Mouse (Mus musculus) retina, postnatal 1 day (tissue): ENCODE data around the gene Cfh.
"Not testable (repeated sequence)": the region's sequence is repeated elsewhere in the genome, so short reads cannot be mapped to it uniquely, and the experiment has no call there.

ENCODE experiments used
- DNase-seq: peaks from one replicate; pipeline ENCODE4 v3.0.0-alpha.2; 2012

The Cfh gene

GRCm38 (mm10) chr1:140183664-140184063 is at the start of gene Cfh:
Cfh (minus strand) TSS chr1:140183764.
- DNase-seq: not testable (repeated sequence)

DNA sequence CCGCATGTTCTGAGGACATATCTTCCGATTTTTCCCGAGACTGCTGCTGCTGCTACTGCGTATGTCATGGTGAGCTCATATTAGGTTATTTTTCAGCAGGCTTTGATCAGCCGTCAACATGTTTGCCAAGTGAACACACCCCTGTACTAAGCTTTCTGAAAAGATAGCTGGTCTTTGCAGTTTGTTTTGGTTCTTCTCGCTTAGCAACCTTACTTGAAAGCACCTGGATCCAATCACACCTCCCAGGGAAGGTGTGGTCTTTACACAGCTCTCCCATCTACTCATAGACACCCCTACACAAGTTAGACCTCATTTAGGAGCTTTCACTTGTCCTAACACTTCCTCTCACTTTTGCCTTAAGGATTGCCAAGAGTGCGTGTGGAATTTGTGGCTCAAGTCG is 43.1 kb upstream of the Cfh start:
- DNase-seq: no peak

DNA sequence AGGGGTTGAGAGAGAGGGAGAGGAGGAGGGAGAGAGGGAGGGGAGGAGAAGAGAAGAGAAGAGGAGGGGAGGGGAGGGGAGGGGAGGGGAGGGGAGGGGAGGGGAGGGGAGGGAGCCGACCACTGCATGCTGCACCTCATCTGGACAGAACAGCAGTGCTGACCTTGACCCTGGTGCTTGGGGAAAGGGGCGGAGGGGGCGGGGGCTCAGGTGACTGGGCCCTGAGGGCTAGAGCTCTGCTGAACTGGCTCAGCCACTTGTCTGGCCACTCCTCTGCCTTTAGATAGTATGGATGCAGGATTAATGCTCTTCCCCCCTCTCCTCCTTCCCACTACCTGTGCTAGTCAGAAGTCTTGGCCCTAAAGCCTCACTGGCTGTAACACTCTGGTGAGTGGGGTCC is 41.7 kb upstream of the Cfh start:
- DNase-seq: no peak

GRCm38 (mm10) chr1:140205329-140205728 is 21.8 kb upstream of the Cfh start:
- no peak for DNase-seq

- DNase-seq: not testable (repeated sequence)
Measured at GRCm38 (mm10) chr1:140188500-140188899, 4.9 kb upstream of the Cfh start.

- no peak for DNase-seq
Measured at GRCm38 (mm10) chr1:140183208-140183607, 356 bp downstream of the Cfh start.

- peak; percentile 6 for DNase-seq
Measured at GRCm38 (mm10) chr1:140180125-140180524, 3.4 kb downstream of the Cfh start.

GRCm38 (mm10) chr1:140175442-140175841 is 8.1 kb downstream of the Cfh start:
- DNase-seq: no peak

GRCm38 (mm10) chr1:140171581-140172154 is 11.9 kb downstream of the Cfh start:
- peak; percentile 38 for DNase-seq

- no peak for DNase-seq
Measured at GRCm38 (mm10) chr1:140158970-140159369, 24.6 kb downstream of the Cfh start.

DNA sequence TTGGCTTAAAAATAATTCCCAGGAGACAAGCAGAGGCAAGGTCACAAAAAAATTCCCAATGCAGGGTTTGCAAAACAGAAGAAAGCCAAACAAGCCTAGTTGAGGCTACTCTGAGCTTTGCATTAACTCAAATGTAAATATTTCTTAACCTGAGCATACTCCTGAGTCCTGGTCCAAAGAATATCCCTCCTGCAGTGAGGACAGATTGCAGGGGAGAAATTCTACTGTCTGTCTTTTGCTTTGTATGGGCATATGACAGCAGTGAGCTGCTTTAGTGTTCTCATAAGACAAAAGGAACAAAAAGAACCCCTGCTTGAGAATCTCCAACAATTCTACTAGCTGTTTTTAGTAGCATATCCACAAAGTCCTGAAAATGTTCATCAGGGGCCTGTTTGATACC is 114.1 kb downstream of the Cfh start:
- DNase-seq: no peak
